Mouse (Mus musculus): ENCODE measurements around the gene Git2. TPM values are rescaled to one million over a fixed set of nuclear protein-coding genes. Genes with fewer than 3 reads are reported as not detected.

The Git2 gene
- polyA plus RNA-seq, 1 experiment from 2014 or later, result 51.6 TPM

DNA sequence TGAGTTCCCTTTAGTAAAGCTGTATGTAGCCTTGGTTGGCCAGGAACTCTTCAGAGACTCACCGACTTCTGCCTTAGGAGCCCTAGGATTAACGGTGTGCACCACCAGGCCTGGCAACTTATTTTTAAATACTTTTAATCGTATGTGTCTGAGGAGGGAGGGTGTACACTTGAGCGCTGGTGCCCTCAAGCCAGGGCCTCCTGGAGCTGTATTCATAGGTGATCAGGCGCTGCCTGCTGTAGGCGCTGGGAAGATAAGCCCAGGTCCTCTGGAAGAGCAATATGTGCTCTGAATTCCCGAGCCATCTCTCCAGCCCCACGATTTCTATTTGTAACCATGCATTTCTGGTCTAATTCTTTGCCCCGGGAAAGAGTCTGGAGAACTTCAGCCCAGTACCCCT is 31.7 kb upstream of the Git2 start:
- Histone ChIP-seq H3K27me3 (replicated peaks) (no peaks in the 10 kb centered on the region), H3K9ac (no peak overlapping the region), H3K27ac (peak overlapping the region; percentile 31), H3K4me3 (no peak overlapping the region), H3K9me3 (no peaks in the 10 kb centered on the region), H3K36me3 (replicated peaks) (peaks cover 33% of the 10 kb centered on the region), H3K4me1 (peaks cover 31% of the 10 kb centered on the region), H3K4me2 (no peak overlapping the region)
- WGBS, result 38% methylated on average over 9 of the region's 9 CpGs
- no peak for ATAC-seq (replicated peaks)

DNA sequence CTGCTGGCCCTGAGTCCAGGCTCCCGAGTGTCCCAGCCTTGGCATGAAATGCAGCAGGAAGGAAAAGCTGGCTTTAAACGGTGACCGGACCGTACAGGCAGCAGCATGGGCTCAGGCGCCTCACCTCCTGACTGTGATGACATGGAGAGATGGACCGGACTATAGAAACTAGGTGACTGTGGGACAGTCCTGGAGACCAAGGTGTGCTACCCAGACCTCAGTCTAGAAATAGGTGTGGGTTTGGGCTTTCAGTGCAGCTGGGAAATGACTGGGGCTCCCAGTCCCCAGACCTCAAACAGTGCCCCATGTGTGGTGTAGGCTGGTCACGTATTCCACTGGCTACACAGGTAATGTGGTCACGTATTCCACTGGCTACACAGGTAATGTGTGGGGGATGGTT is 31.3 kb upstream of the Git2 start:
- 83% methylated on average over 8 of the region's 8 CpGs for WGBS
- no peaks in the 10 kb centered on the region for H3K9me3 ChIP-seq
- H3K9ac ChIP-seq, result no peak overlapping the region
- peak overlapping the region; percentile 31; the same call in 1 of the 2 replicates for H3K27ac ChIP-seq
- H3K4me2 ChIP-seq, result no peak overlapping the region
- no peaks in the 10 kb centered on the region for H3K27me3 ChIP-seq (replicated peaks)
- ATAC-seq (replicated peaks), result no peak
- H3K36me3 ChIP-seq (replicated peaks), result peaks cover 36% of the 10 kb centered on the region
- H3K4me3 ChIP-seq, result no peak overlapping the region
- peaks cover 26% of the 10 kb centered on the region for H3K4me1 ChIP-seq

DNA sequence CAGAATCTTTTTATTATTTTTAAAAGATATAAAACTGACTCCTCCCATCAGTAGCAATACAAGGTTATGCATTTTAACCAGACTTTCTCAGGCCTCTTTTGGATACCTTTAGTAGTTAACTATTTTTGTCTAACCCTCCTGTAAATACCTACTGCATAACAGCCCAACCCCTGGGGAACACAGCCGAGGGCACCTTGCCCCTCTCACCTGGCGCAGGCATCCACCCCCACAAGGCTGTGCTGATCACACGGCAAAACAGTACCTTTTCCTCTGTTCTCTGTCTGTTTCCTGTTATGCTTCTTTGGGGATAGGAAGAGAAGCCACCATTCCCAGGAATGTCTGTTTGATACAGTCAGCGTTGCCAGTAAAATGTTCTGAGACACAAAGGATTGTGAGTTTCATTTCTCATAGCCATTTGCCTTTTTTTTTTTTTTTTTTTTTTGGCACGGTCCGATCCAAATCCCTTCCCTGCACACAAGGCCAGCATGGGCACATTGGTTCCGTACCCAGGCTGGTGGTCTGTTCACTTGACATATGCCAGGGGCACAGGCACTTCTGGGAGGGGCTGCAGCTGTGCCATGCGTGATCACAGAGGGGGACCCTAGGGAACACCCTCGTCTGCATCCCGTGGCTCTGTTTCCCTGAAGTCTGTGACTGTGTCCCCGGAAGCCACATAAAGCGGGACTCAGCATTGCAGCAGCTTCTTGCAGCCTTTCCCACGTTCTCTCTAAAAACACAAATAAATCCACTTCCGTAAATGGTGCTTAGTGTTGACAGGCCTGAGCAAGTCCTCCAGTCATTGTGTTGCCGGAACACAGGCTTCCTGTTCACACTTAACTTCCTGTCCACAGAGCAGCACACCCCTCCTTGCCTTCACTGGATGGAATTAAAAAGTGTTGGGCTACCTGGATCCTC is 30.4 kb upstream of the Git2 start:
- Histone ChIP-seq H3K4me3 (no peak overlapping the region), H3K36me3 (replicated peaks) (peaks cover 40% of the 10 kb centered on the region), H3K27ac (peak overlapping the region; percentile 31; the same call in 1 of the 2 replicates), H3K9ac (no peak overlapping the region), H3K4me2 (no peak overlapping the region), H3K27me3 (replicated peaks) (no peaks in the 10 kb centered on the region), H3K4me1 (peaks cover 17% of the 10 kb centered on the region), H3K9me3 (no peaks in the 10 kb centered on the region)
- ATAC-seq (replicated peaks), result no peak
- WGBS, result 79% methylated on average over 15 of the region's 15 CpGs

DNA sequence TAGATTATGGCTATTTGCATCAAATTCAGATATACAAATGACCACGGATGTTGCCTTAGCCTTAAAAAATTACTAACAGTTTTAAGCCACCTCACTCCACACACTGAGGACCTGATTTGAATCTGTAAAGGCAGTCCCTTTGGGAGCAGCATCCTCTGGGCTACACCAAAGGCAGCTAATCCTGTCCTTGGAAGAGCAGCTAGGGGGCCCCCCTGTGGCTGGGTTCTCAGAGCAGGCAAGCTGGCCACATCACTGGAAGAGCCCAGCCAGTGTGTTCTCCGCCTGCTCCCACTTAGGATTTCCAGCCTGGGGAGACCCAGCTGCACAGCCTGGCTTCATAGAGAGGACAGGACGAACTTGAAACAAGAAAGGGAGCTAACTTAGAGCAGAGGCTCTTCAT is 29.6 kb upstream of the Git2 start:
- 23% methylated on average over 3 of the region's 3 CpGs for WGBS
- no peak overlapping the region for H3K27ac ChIP-seq
- no peak overlapping the region for H3K9ac ChIP-seq
- no peaks in the 10 kb centered on the region for H3K9me3 ChIP-seq
- no peaks in the 10 kb centered on the region for H3K27me3 ChIP-seq (replicated peaks)
- H3K4me3 ChIP-seq, result no peak overlapping the region
- H3K4me2 ChIP-seq, result no peak overlapping the region
- no peak for ATAC-seq (replicated peaks)
- H3K4me1 ChIP-seq, result peaks cover 14% of the 10 kb centered on the region
- H3K36me3 ChIP-seq (replicated peaks), result peaks cover 47% of the 10 kb centered on the region

DNA sequence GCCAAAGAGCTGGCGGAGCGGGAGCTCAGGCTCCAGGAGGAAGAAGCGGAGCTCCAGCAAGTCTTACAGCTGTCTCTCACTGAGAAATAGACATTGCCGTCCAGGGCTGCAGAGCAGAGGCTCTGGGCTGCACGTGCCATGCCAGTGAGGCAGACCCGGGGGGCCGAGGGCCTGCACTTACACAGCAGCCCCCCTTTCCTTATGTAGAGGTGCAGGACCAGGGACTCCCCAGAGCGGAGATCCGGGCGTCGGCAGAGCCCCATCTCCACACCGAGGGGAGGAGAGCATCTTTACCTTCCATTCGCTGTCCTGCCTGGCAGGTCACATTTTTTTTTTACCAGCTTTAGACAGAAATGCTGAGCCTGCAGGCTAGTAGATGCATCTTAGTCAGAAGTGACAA is 29.0 kb upstream of the Git2 start:
- no peak for ATAC-seq (replicated peaks)
- H3K36me3 ChIP-seq (replicated peaks), result peaks cover 53% of the 10 kb centered on the region
- H3K27me3 ChIP-seq (replicated peaks), result no peaks in the 10 kb centered on the region
- no peaks in the 10 kb centered on the region for H3K9me3 ChIP-seq
- no peak overlapping the region for H3K9ac ChIP-seq
- no peak overlapping the region for H3K27ac ChIP-seq
- H3K4me3 ChIP-seq, result no peak overlapping the region
- no peak overlapping the region for H3K4me2 ChIP-seq
- H3K4me1 ChIP-seq, result peaks cover 8% of the 10 kb centered on the region
- 78% methylated on average over 13 of the region's 13 CpGs for WGBS

DNA sequence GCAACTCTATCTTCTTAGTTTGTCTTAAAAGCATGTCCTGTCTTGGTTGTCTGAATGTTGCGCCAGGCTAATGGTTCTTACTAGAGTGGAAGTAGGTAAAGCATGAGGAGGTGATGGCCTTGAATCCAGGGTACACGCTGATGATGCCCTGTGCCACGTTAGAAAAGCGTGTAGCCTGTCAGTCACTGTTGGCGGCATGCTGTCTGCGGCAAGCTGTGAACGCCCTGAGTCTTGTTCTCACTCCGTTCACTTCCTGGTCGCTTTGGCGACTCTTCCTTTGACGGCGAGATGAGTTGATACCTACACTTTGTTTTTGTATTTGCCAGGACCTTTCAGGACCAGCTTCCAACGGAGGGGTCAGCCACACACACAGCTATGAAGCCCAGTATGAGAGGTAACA is 27.9 kb upstream of the Git2 start:
- Histone ChIP-seq H3K9ac (no peak overlapping the region), H3K4me1 (peaks cover 8% of the 10 kb centered on the region), H3K4me3 (no peak overlapping the region), H3K36me3 (replicated peaks) (peaks cover 60% of the 10 kb centered on the region), H3K27me3 (replicated peaks) (no peaks in the 10 kb centered on the region), H3K4me2 (no peak overlapping the region), H3K9me3 (no peaks in the 10 kb centered on the region), H3K27ac (no peak overlapping the region)
- ATAC-seq (replicated peaks), result no peak
- WGBS, result 89% methylated on average over 13 of the region's 13 CpGs

DNA sequence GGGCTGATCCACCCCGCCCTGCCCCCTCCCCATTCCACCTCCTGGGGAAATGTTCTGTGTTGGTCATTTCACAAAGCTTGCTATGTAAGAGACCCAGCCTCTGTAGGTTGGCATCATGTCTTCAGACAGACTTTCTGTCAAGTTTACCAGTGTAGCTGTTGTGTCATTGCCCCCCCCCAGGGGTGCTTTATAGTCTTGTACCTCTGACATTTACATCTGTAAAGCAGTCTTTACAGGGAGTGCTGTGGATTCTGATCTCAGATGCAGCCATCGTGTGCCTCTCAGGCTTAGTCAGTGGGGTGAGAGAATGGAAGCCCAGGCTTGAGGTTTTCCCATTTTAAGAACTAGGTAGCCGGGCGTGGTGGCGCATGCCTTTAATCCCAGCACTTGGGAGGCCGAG is 26.5 kb upstream of the Git2 start:
- no peaks in the 10 kb centered on the region for H3K9me3 ChIP-seq
- H3K4me1 ChIP-seq, result no peaks in the 10 kb centered on the region; the same call in 1 of the 2 replicates
- no peaks in the 10 kb centered on the region for H3K27me3 ChIP-seq (replicated peaks)
- H3K9ac ChIP-seq, result no peak overlapping the region
- H3K4me2 ChIP-seq, result no peak overlapping the region
- ATAC-seq (replicated peaks), result no peak
- peaks cover 58% of the 10 kb centered on the region for H3K36me3 ChIP-seq (replicated peaks)
- no peak overlapping the region for H3K4me3 ChIP-seq
- H3K27ac ChIP-seq, result no peak overlapping the region
- WGBS, result 82% methylated on average over 6 of the region's 6 CpGs

DNA sequence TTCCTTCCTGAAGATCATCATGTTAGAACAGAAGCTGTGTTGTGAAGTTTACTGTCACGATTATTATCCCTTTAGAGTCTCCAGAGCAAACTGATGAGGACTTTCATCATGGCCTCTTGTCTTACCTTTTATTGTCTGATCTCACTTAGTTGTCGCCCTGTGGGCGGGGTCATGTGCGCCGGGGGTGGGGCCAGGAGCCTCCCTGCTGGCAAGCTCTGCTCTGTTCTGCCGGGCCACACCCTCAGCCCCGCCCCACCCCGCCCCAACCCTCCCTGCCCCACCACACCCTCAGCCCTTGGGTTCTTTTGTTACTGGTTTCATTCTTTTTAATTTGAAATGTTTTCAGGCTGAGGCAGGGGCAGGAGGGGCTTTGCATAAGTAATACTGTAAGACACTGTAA is 25.7 kb upstream of the Git2 start:
- Histone ChIP-seq H3K4me2 (no peak overlapping the region), H3K27ac (no peak overlapping the region), H3K9ac (no peak overlapping the region), H3K36me3 (replicated peaks) (peaks cover 58% of the 10 kb centered on the region), H3K4me3 (no peak overlapping the region), H3K27me3 (replicated peaks) (no peaks in the 10 kb centered on the region), H3K9me3 (no peaks in the 10 kb centered on the region), H3K4me1 (peaks cover 8% of the 10 kb centered on the region)
- no peak for ATAC-seq (replicated peaks)
- WGBS, result 25% methylated on average over 8 of the region's 8 CpGs

DNA sequence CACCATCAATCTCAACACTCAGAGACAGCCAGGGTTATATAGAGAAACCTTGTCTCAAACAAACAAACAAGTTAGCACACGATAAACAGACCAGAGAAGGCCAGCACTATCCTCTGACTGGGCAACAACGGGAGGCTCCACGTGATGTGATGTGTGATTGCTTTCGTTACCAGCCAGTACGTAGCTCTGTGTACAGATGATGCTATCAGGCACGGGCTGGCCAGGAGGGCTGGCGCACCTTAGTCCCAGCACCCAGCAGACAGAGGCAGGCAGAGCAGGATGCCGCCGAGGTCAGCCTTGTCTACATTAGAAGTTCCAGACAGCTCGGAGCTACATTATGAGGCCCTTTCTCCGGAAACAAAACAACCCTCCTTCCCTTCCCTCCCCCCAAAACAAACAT is 24.5 kb upstream of the Git2 start:
- Histone ChIP-seq H3K27ac (no peak overlapping the region), H3K9me3 (no peaks in the 10 kb centered on the region), H3K4me2 (no peak overlapping the region), H3K9ac (no peak overlapping the region), H3K4me1 (peaks cover 18% of the 10 kb centered on the region), H3K27me3 (replicated peaks) (no peaks in the 10 kb centered on the region), H3K36me3 (replicated peaks) (peaks cover 52% of the 10 kb centered on the region), H3K4me3 (no peak overlapping the region)
- no peak for ATAC-seq (replicated peaks)
- 88% methylated on average over 11 of the region's 11 CpGs for WGBS

DNA sequence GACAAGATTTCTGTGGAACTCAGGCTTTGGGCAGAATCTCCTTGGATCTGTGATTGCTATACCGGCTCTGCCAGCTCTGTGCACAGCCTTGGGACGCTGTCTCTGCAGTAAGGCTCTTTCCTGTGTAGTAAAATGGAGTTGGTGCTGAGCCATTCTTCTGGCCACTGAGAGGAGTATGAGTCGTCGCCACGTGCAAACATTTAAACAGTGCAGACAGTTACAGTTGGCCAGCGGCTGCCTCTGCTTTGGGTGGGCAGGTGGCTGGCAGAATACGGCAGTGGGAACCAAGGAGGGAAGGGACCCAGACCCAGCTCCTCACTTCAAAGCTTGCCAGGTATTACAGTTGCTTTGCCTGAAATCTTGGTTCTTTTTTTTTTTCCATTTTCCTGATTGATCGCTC is 21.9 kb upstream of the Git2 start:
- no peak for ATAC-seq (replicated peaks)
- no peaks in the 10 kb centered on the region for H3K9me3 ChIP-seq
- peaks cover 20% of the 10 kb centered on the region for H3K4me1 ChIP-seq
- no peaks in the 10 kb centered on the region for H3K27me3 ChIP-seq (replicated peaks)
- 87% methylated on average over 8 of the region's 8 CpGs for WGBS
- no peak overlapping the region for H3K27ac ChIP-seq
- no peak overlapping the region for H3K4me2 ChIP-seq
- H3K9ac ChIP-seq, result no peak overlapping the region
- H3K36me3 ChIP-seq (replicated peaks), result peaks cover 51% of the 10 kb centered on the region
- no peak overlapping the region for H3K4me3 ChIP-seq

DNA sequence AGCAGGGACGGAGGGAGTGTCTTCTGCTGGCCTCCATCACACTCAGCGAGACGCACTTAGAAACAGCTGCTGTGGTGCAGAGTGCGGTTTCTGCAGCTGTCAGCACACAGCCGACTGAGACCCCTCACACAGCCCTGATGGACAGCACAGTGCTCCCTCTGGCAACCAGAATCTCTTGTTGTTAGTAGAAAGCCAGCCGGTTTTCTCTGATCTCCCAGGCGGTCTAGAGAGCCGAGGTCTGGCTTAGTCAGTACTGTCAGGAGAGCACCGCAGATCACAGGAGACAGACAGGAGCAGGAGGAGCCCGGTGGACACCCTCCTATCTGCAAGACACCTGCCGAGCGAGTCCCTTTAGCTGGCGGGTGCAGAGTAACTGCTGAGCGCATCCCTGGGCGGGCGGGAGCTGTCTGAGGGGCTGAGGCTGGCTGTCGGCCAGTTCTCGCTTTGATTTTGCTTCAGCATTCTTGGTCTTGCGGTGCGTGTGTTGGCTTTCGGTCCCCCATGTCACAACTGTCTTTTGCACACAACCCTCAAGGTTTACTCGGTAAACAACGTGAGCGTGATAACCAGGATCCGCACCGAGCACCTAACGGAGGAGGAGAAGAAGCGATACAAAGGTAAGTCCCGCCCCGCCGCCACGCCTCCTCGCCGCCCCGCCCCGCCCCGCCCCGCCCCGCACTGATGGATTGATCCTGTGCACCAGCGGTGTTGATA is 21.1 kb upstream of the Git2 start:
- no peaks in the 10 kb centered on the region for H3K27me3 ChIP-seq (replicated peaks)
- H3K4me1 ChIP-seq, result peaks cover 20% of the 10 kb centered on the region
- peak; percentile 71 for ATAC-seq (replicated peaks)
- peak overlapping the region; percentile 52 for H3K4me2 ChIP-seq
- no peaks in the 10 kb centered on the region for H3K9me3 ChIP-seq
- peak overlapping the region; percentile 28 for H3K4me3 ChIP-seq
- 6% methylated on average over 40 of the region's 40 CpGs for WGBS
- H3K36me3 ChIP-seq (replicated peaks), result peaks cover 52% of the 10 kb centered on the region
- H3K27ac ChIP-seq, result peak overlapping the region; percentile 59
- peak overlapping the region; percentile 45 for H3K9ac ChIP-seq

DNA sequence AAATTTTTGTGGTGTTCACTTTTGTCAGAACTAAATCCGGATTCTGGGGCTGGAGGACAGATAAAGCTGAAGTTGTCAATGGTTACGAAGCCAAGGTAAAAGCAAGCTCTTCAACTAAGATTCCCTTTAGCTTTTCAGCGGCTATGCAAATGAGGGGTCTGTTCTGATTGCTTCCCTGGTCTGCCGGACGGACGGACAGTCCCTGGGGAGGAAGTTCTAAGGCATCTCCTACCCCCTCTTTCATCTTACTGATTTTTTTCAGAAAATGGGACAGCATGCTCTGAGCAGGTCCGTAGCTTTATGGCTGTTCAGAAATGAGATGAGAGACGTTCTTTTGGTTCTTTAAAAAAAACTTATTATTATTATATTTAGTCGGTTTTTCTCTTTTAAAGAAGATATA is 20.3 kb upstream of the Git2 start:
- Histone ChIP-seq H3K27ac (no peak overlapping the region), H3K27me3 (replicated peaks) (no peaks in the 10 kb centered on the region), H3K4me2 (no peak overlapping the region), H3K9ac (no peak overlapping the region), H3K4me3 (no peak overlapping the region), H3K36me3 (replicated peaks) (peaks cover 58% of the 10 kb centered on the region; the same call in 1 of the 2 replicates), H3K9me3 (no peaks in the 10 kb centered on the region), H3K4me1 (peaks cover 20% of the 10 kb centered on the region)
- no peak for ATAC-seq (replicated peaks)
- WGBS, result 39% methylated on average over 9 of the region's 9 CpGs
